Mouse (Mus musculus) thymus, adult 2 months (tissue): ENCODE results near the gene Ifng. TPM values are rescaled to one million over a fixed set of nuclear protein-coding genes. Genes with fewer than 3 reads are reported as not detected.

Experiments
- DNase-seq: peaks from one replicate; pipeline ENCODE4 v3.0.0; 2021
- H3K27ac ChIP-seq: fragments of 200-500 bp; 2 replicates; pipeline ENCODE4 v1.5.1; 2012; ENCODE audit warnings: low read length, control low read depth; ENCODE audit not compliant: control insufficient read depth, insufficient read depth
- H3K27me3 ChIP-seq: fragments of 200-500 bp; 2 replicates; pipeline ENCODE4 v1.6.1; 2012; ENCODE audit warnings: mild to moderate bottlenecking, low read length, moderate library complexity, mixed read lengths; ENCODE audit not compliant: control insufficient read depth, insufficient read depth
- H3K36me3 ChIP-seq: fragments of 200-500 bp; 2 replicates; pipeline ENCODE4 v1.6.1; 2012; ENCODE audit warnings: mild to moderate bottlenecking, low read length, moderate library complexity; ENCODE audit not compliant: control insufficient read depth, insufficient read depth
- H3K4me1 ChIP-seq: fragments of 200-500 bp; replicated peaks from 2 replicates; pipeline ENCODE4 v1.6.1; 2012; ENCODE audit warnings: low read length; ENCODE audit not compliant: control insufficient read depth, insufficient read depth
- H3K4me3 ChIP-seq: fragments of 200-500 bp; 2 replicates; pipeline ENCODE4 v1.5.1; 2012; ENCODE audit warnings: mild to moderate bottlenecking, low read length, control low read depth, moderate library complexity; ENCODE audit not compliant: control insufficient read depth, insufficient read depth
- CTCF ChIP-seq: fragments of 200-500 bp; IDR thresholded peaks from 2 replicates; pipeline ENCODE4 v1.5.1; 2012; ENCODE audit warnings: mild to moderate bottlenecking, control low read depth, low read length, moderate library complexity, borderline replicate concordance; ENCODE audit not compliant: control insufficient read depth, poor library complexity, insufficient read depth; ENCODE audit errors: extremely low read depth
- POLR2A ChIP-seq: fragments of 200-500 bp; IDR thresholded peaks from 2 replicates; pipeline ENCODE4 v1.6.1; 2012; ENCODE audit warnings: mild to moderate bottlenecking, low read length, control low read depth, moderate library complexity; ENCODE audit not compliant: control insufficient read depth, poor library complexity, insufficient read depth; ENCODE audit errors: extremely low read depth
- WGBS: fragments of 180-500 bp; shearing (Covaris S2); methylation state at CpG from one replicate; pipeline ENCODE4 v1.1.7; 2018; 5-methylcytosine and 5-hydroxymethylcytosine counted together
- polyA plus RNA-seq: library from polyadenylated mRNA; depleted of rRNA; stranded (reverse); fragments of >200 nt; gene quantifications from 2 replicates; pipeline ENCODE4 v1.2.3, GENCODE M21; 2012; rRNA removed

Ifng gene
- polyA plus RNA-seq, 1 experiment: not detected

DNA sequence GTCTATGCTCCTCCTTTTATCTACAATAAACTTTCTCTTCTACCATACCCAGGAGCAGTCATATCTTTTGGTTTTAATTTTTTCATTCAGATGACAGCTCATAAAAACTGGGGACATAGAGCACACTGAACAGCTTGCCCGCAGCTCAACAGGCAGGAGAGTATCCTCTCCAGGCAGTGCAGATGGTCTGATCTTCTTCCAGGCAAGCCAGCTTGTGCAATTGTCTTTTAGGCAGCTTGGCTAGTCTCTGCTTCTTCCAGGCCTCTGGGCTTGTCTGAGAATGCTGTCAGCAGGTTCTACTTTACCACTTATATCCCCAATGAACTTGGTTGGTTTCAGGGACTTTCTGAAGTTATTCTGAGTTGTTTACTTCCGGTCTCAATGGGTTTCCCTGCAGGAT lies 35.9 kb downstream of the Ifng start:
- Histone ChIP-seq H3K36me3 (no peaks in the 10 kb centered on the region), H3K4me3 (no peak overlapping the region), H3K4me1 (no peaks in the 10 kb centered on the region), H3K27me3 (no peaks in the 10 kb centered on the region), H3K27ac (no peak overlapping the region)
- DNase-seq: no peak
- 82% methylated on average over 2 of the region's 2 CpGs for WGBS
- TF ChIP-seq CTCF: no peak
- TF ChIP-seq POLR2A: no peak

GRCm38 (mm10) chr10:118477297-118477696 lies 36.5 kb downstream of the Ifng start:
- no peak overlapping the region for H3K27ac ChIP-seq
- TF ChIP-seq POLR2A (no peak), CTCF (no peak)
- 16% methylated on average over 2 of the region's 2 CpGs for WGBS
- no peak for DNase-seq
- H3K4me1 ChIP-seq: no peaks in the 10 kb centered on the region
- no peak overlapping the region for H3K4me3 ChIP-seq
- H3K27me3 ChIP-seq: no peaks in the 10 kb centered on the region
- H3K36me3 ChIP-seq: no peaks in the 10 kb centered on the region

DNA sequence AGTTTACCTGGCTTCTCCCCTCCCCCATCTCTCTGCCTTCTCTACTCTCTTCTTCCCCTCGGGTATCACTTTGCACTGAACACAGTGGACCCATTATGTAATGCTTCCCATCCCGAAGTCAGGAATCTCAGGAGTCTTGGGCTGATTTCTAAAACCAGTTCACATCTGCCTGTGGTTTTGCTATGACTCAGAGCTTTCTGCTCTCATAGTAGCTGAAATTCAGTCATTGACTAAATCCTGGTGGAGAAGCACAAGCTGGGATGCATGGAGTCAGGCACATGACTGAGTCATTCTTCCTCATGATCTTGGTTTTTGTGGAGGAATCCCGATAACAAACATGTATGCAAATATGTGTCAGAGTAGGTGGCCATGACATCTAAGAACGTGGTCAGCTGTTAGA lies 38.4 kb downstream of the Ifng start:
- H3K27ac ChIP-seq: no peak overlapping the region
- no peak for DNase-seq
- 80% methylated on average over 4 of the region's 4 CpGs for WGBS
- no peaks in the 10 kb centered on the region for H3K36me3 ChIP-seq
- no peaks in the 10 kb centered on the region for H3K4me1 ChIP-seq
- no peak overlapping the region for H3K4me3 ChIP-seq
- TF ChIP-seq CTCF: no peak
- TF ChIP-seq POLR2A: no peak
- H3K27me3 ChIP-seq: no peaks in the 10 kb centered on the region

GRCm38 (mm10) chr10:118480118-118480517 lies 39.3 kb downstream of the Ifng start:
- Histone ChIP-seq H3K27me3 (no peaks in the 10 kb centered on the region), H3K27ac (no peak overlapping the region), H3K4me1 (no peaks in the 10 kb centered on the region), H3K4me3 (no peak overlapping the region), H3K36me3 (no peaks in the 10 kb centered on the region)
- TF ChIP-seq CTCF (no peak), POLR2A (no peak)
- no peak for DNase-seq
- 98% methylated on average over 5 of the region's 5 CpGs for WGBS

- H3K27me3 ChIP-seq: no peaks in the 10 kb centered on the region
- no peaks in the 10 kb centered on the region for H3K36me3 ChIP-seq
- H3K4me3 ChIP-seq: no peak overlapping the region
- WGBS: 6% methylated on average over 7 of the region's 7 CpGs
- no peaks in the 10 kb centered on the region for H3K4me1 ChIP-seq
- TF ChIP-seq POLR2A (no peak), CTCF (no peak)
- no peak overlapping the region for H3K27ac ChIP-seq
- no peak for DNase-seq
Measured at GRCm38 (mm10) chr10:118480793-118481192, 39.9 kb downstream of the Ifng start.

GRCm38 (mm10) chr10:118494109-118494508 lies 53.3 kb downstream of the Ifng start:
- Histone ChIP-seq H3K4me3 (no peak overlapping the region), H3K27me3 (no peaks in the 10 kb centered on the region), H3K4me1 (no peaks in the 10 kb centered on the region), H3K36me3 (no peaks in the 10 kb centered on the region), H3K27ac (no peak overlapping the region)
- no peak for TF ChIP-seq CTCF
- WGBS: 60% methylated on average over 1 of the region's 1 CpGs
- no peak for DNase-seq

DNA sequence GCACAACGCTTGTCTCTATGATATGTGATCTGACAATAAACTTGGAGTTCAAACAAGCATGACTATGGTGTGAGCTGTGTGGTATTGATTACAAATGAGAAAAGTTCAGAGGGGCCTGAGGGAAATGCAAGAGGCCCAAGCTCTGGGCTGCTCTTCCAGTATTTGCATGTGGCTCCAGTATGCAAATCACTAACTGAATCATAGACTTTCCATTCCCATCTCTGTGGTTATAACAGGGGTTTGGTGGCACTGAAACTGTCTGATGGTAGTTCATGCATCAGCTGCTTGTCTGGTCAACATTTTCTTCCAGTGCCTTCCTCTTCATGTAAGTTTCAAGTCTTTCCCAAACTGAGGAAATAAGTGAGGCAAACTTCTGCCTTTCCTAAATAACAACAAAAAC lies 54.5 kb downstream of the Ifng start:
- 94% methylated on average over 1 of the region's 1 CpGs for WGBS
- Histone ChIP-seq H3K4me3 (no peak overlapping the region), H3K27me3 (no peaks in the 10 kb centered on the region), H3K4me1 (no peaks in the 10 kb centered on the region), H3K36me3 (no peaks in the 10 kb centered on the region), H3K27ac (no peak overlapping the region)
- TF ChIP-seq POLR2A: no peak
- no peak for DNase-seq

Other genes starting within 250 kb of the Ifng start
- 0.20 TPM in 1 of 2 replicates, not detected in the other for gene Il22, start 236.1 kb upstream of the Ifng start, polyA plus RNA-seq
- gene Gm32717, start 200.3 kb upstream of the Ifng start, polyA plus RNA-seq: not detected in 2 replicates
- gene Gm32802, start 182.4 kb upstream of the Ifng start, polyA plus RNA-seq: not detected in 2 replicates
- not detected in 2 replicates for gene Iltifb, start 146.0 kb upstream of the Ifng start, polyA plus RNA-seq
- not detected in 2 replicates for gene Gm9040, start 114.1 kb upstream of the Ifng start, polyA plus RNA-seq
- not detected in 2 replicates for gene Gm9044, start 108.6 kb upstream of the Ifng start, polyA plus RNA-seq
- gene Gm9045, start 103.2 kb upstream of the Ifng start, polyA plus RNA-seq: 0.05 TPM in 1 of 2 replicates, not detected in the other
- not detected in 2 replicates for gene Gm9046, start 97.8 kb upstream of the Ifng start, polyA plus RNA-seq
- not detected in 2 replicates for gene Gm9048, start 92.4 kb upstream of the Ifng start, polyA plus RNA-seq
- gene Gm9049, start 86.9 kb upstream of the Ifng start, polyA plus RNA-seq: 0.05 TPM in 1 of 2 replicates, not detected in the other